Mouse (Mus musculus) intestine, embryonic 14.5 days (tissue): Measurements from ENCODE around the gene Myo15. TPM values are rescaled to one million over a fixed set of nuclear protein-coding genes. Genes with fewer than 3 reads are reported as not detected.

Source experiments
- ATAC-seq: fragments of 200-750 bp; cut with Nextera tagmentation; replicated peaks from 2 replicates; pipeline ENCODE4 v1.8.0; 2017; ENCODE audit warnings: low read depth, moderate number of reproducible peaks, moderate TSS enrichment, moderate library complexity; ENCODE audit not compliant: low FRiP score, low TSS enrichment
- DNase-seq: peaks from one replicate; pipeline ENCODE4 v3.0.0-alpha.2; 2018; ENCODE audit warnings: low spot score
- H3K27ac ChIP-seq: fragments of 300-500 bp; sonication (generic); 2 replicates; pipeline ENCODE4 v1.5.1; 2014; ENCODE audit warnings: low read depth, mild to moderate bottlenecking, control low read depth
- H3K27me3 ChIP-seq: fragments of 300-500 bp; sonication (generic); replicated peaks from 2 replicates; pipeline ENCODE4 v1.6.1; 2014; ENCODE audit warnings: low read length, control low read depth; ENCODE audit not compliant: control insufficient read depth, insufficient read depth
- H3K36me3 ChIP-seq: fragments of 300-500 bp; sonication (generic); 2 replicates; pipeline ENCODE4 v1.6.1; 2014; ENCODE audit warnings: low read length, control low read depth; ENCODE audit not compliant: control insufficient read depth, insufficient read depth
- H3K4me1 ChIP-seq: fragments of 300-500 bp; sonication (generic); replicated peaks from 2 replicates; pipeline ENCODE4 v1.6.1; 2014; ENCODE audit warnings: low read length, control low read depth, mixed read lengths; ENCODE audit not compliant: control insufficient read depth, insufficient read depth
- H3K4me2 ChIP-seq: fragments of 300-500 bp; sonication (generic); 2 replicates; pipeline ENCODE4 v1.6.1; 2014; ENCODE audit warnings: low read length
- H3K4me3 ChIP-seq: fragments of 300-500 bp; sonication (generic); 2 replicates; pipeline ENCODE4 v1.5.1; 2014; ENCODE audit warnings: low read depth, low read length, control low read depth, mixed read lengths
- H3K9ac ChIP-seq: fragments of 300-500 bp; sonication (generic); 2 replicates; pipeline ENCODE4 v1.6.1; 2014; ENCODE audit warnings: mild to moderate bottlenecking, low read length
- H3K9me3 ChIP-seq: fragments of 300-500 bp; sonication (generic); 2 replicates; pipeline ENCODE4 v1.6.1; 2016; ENCODE audit warnings: low read length, control low read depth; ENCODE audit not compliant: control insufficient read depth
- WGBS: fragments of 180-500 bp; shearing (Covaris S2); extraction: QIAGEN DNeasy Blood & Tissue Kit; methylation state at CpG from one replicate; pipeline ENCODE4 v1.1.7; 2014; 5-methylcytosine and 5-hydroxymethylcytosine counted together
- polyA plus RNA-seq: library from polyadenylated mRNA; unstranded; fragments of >200 nt; fragmentation: Nextera tagmentation; extraction: Ambion mirVana; gene quantifications from 2 replicates; pipeline ENCODE4 v1.2.1, GENCODE M21; 2014

Gene Myo15
- polyA plus RNA-seq, 1 experiment from 2014 or later, result 0.32 TPM

DNA sequence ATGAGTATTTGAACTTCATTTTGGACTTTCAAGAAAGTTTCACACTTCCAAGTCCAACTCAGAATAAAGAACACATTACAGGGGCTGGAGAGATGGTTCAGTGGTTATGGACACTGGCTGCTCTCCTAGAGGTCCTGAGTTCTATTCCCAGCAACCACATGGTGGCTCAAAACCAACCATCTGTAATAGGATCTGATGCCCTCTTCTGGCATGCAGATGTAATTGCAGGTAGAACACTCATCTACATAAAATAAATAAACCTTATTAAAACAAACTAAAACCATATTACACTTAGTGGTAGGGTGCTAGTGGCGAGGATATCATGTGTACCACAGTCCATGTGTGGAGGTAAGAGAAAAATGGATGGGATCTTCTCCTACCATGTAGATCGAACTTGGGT, 43.4 kb downstream of the Myo15 start:
- no peak overlapping the region for H3K4me2 ChIP-seq
- no peak for DNase-seq
- no peaks in the 10 kb centered on the region for H3K36me3 ChIP-seq
- peaks cover 9% of the 10 kb centered on the region for H3K27me3 ChIP-seq
- H3K27ac ChIP-seq, result no peak overlapping the region
- no peak overlapping the region for H3K9ac ChIP-seq
- ATAC-seq, result no peak
- no peaks in the 10 kb centered on the region for H3K9me3 ChIP-seq
- WGBS, result 81% methylated on average over 2 of the region's 2 CpGs
- no peak overlapping the region for H3K4me3 ChIP-seq
- peaks cover 11% of the 10 kb centered on the region; the same call in 1 of the 2 replicates for H3K4me1 ChIP-seq

DNA sequence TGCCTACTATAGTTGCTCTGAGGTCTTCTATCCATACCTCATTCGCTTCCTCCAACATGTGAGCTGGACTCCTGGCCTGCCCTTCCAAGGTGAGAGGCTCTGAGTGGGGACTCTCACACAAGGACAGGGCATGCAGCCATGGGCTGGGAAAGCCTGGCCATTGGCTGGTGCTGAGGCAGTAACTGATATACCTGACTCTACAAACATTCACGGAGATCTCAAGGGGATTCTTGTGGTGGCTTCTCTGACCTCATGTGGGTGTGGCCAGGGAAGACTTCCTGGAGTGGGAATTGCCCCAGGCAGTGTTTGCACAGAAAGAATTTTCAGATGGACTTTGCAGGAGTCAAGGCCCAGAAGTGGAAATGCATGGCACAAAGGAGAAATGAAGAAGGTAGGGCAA, 45.8 kb downstream of the Myo15 start:
- WGBS, result 46% methylated on average over 2 of the region's 2 CpGs

DNA sequence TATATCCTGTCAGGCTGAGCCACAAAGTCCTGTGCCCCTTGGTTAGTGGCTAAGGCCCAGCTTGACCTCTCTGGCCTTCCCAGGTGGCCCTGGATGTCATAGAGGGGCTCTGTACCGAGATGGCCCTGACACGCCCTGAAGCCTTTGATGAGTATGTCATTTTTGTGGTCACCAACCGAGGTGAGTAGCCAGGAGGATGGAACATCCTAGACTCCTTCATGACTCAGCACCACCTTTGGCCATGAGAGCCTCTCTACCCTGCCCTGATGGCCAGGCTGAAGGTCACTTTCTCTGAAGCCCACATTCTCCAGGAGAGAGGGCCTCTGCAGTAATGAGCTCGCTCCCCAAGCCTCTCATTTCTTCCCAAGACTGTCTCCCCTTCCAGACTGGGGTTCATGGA, 49.2 kb downstream of the Myo15 start:
- Histone ChIP-seq H3K4me2 (no peak overlapping the region), H3K27ac (no peak overlapping the region), H3K27me3 (no peaks in the 10 kb centered on the region), H3K36me3 (no peaks in the 10 kb centered on the region), H3K9ac (no peak overlapping the region), H3K4me3 (no peak overlapping the region), H3K4me1 (no peaks in the 10 kb centered on the region), H3K9me3 (no peaks in the 10 kb centered on the region)
- DNase-seq (no peak), ATAC-seq (no peak)
- WGBS, result 68% methylated on average over 4 of the region's 4 CpGs

More for the DNA sequence above, 45.8 kb downstream of the Myo15 start:
- DNase-seq (no peak), ATAC-seq (0 out of 2 replicates have a peak, but pooled peaks have one; percentile 32)
- Histone ChIP-seq H3K36me3 (no peaks in the 10 kb centered on the region), H3K4me2 (no peak overlapping the region), H3K27ac (no peak overlapping the region), H3K27me3 (peaks cover 7% of the 10 kb centered on the region), H3K4me1 (no peaks in the 10 kb centered on the region), H3K9me3 (no peaks in the 10 kb centered on the region), H3K9ac (no peak overlapping the region), H3K4me3 (no peak overlapping the region)

DNA sequence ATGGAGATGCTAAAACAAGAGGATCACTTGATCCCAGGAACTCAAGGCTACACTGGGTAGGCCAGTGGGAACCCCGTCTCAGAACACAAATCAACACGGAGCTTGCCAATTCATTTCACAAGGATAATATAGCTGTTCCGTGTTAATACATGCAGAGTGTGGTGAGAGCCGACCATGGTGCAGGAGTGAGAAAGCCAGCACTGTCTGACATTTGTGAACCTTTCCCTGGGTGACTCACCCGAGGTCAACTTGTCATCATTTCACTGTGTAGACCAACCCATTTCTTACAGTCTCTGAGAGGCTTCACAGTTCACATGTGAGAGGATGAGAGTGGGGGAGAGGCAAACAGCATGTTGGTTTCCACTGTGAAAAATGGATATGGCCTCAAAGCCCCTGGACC, 52.9 kb downstream of the Myo15 start:
- Histone ChIP-seq H3K4me1 (no peaks in the 10 kb centered on the region), H3K4me3 (no peak overlapping the region), H3K9ac (no peak overlapping the region), H3K27ac (no peak overlapping the region), H3K9me3 (no peaks in the 10 kb centered on the region), H3K36me3 (no peaks in the 10 kb centered on the region), H3K27me3 (no peaks in the 10 kb centered on the region), H3K4me2 (no peak overlapping the region)
- no peak for ATAC-seq
- no peak for DNase-seq
- WGBS, result 76% methylated on average over 5 of the region's 5 CpGs

DNA sequence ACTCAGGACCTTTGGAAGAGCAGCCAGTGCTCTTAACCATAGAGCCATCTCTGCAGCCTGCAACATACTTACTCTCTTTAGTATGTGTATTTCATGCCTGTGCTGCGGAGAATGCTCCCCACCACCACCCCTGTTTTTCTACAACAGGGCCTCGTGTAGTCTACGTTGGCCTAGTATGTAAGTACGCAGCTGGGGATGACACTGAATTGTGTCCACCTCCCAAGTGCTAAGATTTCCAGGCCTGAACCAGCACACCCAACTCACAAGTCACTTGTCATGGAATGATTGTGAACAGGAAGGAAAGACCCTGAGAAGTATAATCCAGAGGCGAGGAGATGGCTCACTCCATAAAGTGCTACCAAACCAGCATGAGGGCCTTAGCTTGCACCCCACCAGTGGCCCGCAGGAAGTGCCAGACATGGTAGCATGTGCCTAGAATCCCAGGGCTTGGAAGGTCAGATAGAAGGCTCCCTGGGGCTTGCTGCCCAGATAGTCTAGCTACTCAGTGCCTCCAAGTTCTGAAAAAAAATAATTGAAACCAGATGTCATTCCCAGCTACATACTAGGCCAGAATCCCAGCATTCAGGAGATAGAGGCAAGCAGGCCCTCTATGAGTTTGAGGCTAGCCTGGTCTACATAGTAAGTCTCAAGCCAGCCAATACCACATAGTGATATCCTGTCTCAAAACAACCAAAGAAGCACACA, 53.7 kb downstream of the Myo15 start:
- Histone ChIP-seq H3K4me1 (no peaks in the 10 kb centered on the region), H3K27ac (no peak overlapping the region), H3K36me3 (no peaks in the 10 kb centered on the region), H3K9me3 (no peaks in the 10 kb centered on the region), H3K4me3 (no peak overlapping the region), H3K9ac (no peak overlapping the region), H3K27me3 (no peaks in the 10 kb centered on the region), H3K4me2 (no peak overlapping the region)
- 89% methylated on average over 6 of the region's 6 CpGs for WGBS
- no peak for DNase-seq
- ATAC-seq, result no peak

DNA sequence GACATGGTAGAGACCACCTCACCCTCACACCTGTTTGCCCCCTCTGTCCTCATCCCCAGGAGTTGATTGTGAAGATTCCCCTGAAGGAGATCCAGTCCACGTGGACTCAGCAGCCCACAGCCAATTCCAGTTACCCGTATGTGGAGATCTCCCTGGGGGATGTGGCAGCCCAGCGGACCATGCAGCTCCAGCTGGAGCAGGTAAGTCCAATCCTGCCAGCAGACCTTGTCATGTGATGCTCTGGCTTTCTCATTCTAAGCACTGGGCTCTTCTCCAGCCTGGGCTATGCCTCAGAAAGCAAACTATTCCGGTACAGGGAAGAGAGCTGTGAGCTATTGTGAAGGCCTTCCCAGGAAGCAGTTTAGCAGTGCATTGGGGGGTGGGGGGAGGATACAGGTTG, 57.3 kb downstream of the Myo15 start:
- H3K4me1 ChIP-seq, result no peaks in the 10 kb centered on the region
- no peak overlapping the region for H3K4me3 ChIP-seq
- 72% methylated on average over 4 of the region's 4 CpGs for WGBS
- no peak for ATAC-seq
- H3K9me3 ChIP-seq, result no peaks in the 10 kb centered on the region
- no peak for DNase-seq
- H3K27ac ChIP-seq, result no peak overlapping the region
- H3K36me3 ChIP-seq, result no peaks in the 10 kb centered on the region
- no peak overlapping the region for H3K9ac ChIP-seq
- H3K4me2 ChIP-seq, result no peak overlapping the region
- H3K27me3 ChIP-seq, result no peaks in the 10 kb centered on the region

DNA sequence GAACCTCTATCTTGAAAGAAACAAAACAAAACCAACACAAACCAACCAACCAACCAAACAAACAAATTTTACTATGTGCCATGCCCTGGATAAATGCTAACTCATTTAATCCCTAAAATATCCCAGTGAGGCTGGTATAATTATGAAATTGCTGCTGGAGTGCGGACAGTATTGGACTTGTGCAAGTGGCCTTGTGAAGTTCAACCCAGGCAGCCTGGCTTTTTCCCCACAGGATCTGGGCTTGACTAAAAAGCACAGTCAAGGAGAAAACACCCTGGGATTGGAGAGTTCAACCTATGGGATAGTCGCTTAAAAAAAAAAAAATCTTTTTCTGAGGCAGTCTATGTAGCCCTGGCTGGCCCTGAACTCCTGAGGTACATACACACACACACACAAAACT, 66.5 kb downstream of the Myo15 start:
- Histone ChIP-seq H3K4me1 (peaks cover 15% of the 10 kb centered on the region), H3K27me3 (no peaks in the 10 kb centered on the region), H3K4me3 (no peak overlapping the region), H3K27ac (no peak overlapping the region), H3K9ac (no peak overlapping the region; the same call in 1 of the 2 replicates), H3K9me3 (no peaks in the 10 kb centered on the region), H3K36me3 (no peaks in the 10 kb centered on the region), H3K4me2 (no peak overlapping the region)
- DNase-seq (no peak), ATAC-seq (no peak)
- 83% methylated on average over 2 of the region's 2 CpGs for WGBS

DNA sequence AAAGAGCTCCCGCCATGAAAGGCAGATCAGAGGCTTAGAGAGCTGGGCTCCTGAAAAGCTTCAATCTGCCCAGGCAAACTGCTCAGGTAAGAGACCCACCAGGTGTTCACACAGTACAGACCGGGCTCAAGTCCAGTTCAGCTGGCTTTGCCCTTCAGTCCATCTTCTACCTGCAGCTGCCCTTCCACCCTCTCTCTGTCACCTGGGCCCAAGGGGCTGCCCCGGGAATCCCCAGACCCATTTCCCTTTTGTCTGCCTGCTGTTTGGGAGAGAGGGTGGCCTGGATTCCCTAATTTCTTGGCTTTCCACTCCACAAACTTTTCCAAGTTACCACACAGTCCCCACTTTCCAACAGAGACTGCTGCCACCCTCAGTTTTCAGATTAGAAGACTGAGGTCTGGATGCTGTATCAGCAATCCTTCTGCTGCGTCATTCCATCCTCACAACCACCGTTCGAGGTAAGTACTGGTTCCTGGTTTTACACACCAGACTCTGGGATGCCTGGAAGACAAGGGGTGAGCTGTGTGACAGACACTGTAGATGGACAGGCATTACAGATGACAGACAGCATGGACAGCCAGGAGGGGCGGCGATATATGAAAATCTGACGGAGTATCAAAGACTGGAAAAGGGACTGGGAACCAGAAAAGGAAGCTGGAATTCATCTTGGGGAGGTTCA, 67.2 kb downstream of the Myo15 start, which contains the start of gene Alkbh5:
Alkbh5 (plus strand) TSS at position 202 of the 679 bp plus-strand sequence.
- Histone ChIP-seq H3K36me3 (no peaks in the 10 kb centered on the region), H3K4me2 (peak within 1 kb of the TSS; percentile 81), H3K4me1 (peaks cover 21% of the 10 kb centered on the region), H3K4me3 (peak within 1 kb of the TSS; percentile 61), H3K27ac (peak within 1 kb of the TSS; percentile 100), H3K9ac (peak within 1 kb of the TSS; percentile 93), H3K27me3 (no peaks in the 10 kb centered on the region), H3K9me3 (no peaks in the 10 kb centered on the region)
- ATAC-seq (no peak), DNase-seq (peak; percentile 63)
- 21% methylated on average over 9 of the region's 9 CpGs for WGBS
